Mouse (Mus musculus) splenic B cell, adult 2 months (primary cell): ENCODE data around the gene Abr.

ENCODE experiments used
- DNase-seq: peaks from one replicate; pipeline ENCODE4 v3.0.0-alpha.2; 2011; ENCODE audit warnings: low read depth, low spot score
- H3K27me3 ChIP-seq: 2 replicates; pipeline ENCODE4 v1.6.1; 2012; ENCODE audit warnings: mild to moderate bottlenecking, low read length, moderate library complexity, mixed read lengths; ENCODE audit not compliant: control insufficient read depth, poor library complexity, insufficient read depth, severe bottlenecking
- H3K36me3 ChIP-seq: 2 replicates; pipeline ENCODE4 v1.6.1; 2012; ENCODE audit warnings: mild to moderate bottlenecking, low read length, moderate library complexity, mixed read lengths; ENCODE audit not compliant: control insufficient read depth, poor library complexity, insufficient read depth, severe bottlenecking

Abr gene

DNA sequence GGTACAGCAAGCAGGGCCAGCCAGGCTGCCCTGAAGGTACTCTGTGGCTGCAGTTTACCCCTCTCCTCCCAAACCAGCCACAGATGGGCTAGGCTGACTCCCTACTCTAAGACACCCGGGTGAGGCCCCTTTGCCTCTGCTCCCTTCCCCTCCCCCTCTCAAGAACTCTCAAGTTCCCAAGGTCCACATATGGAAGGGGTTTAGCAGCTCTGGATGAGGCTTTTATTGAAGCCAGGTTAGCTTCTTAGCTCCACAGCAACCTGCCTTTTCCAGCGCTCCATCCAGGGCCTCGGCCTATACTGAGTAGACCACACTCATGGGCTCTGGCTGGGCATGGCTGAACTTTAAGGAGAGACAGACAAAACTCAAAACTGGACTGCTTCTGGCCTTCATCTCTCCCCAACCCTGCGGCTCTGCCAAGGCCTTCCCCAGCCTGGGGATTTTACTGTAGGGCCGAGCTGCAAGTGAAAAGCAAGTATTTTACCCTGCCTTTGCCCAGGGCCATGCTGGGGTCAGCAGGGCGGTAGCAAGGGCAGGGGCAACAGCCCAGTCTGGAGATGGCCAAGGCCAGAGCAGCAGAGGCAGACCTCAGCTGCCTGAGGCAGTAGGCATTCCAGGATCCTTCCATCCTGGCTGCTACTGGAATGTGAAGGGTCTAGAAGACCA lies 192.0 kb downstream of the Abr start:
- no peaks in the 10 kb centered on the region for H3K27me3 ChIP-seq
- no peak for DNase-seq
- H3K36me3 ChIP-seq = no peaks in the 10 kb centered on the region

DNA sequence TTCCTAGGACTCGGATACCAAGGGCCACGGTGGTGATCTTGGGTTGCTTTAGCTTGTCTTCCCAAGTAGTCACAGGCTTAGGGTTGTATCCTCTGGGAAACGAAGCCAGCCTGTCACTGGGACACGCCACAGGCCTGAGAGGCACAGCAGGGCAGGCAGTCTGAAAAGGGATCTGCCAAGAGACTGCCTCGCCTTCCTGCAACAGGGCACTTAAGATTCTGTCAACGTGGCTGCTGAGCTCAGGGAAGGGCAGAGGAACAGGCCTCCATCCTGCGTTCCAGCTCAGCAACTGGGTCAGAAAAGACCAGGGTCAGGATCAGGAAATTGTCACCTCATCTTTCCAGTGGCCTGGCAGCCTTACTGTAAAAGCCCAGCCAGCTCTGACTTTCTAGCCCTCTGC lies 192.6 kb downstream of the Abr start:
- H3K36me3 ChIP-seq = no peaks in the 10 kb centered on the region
- DNase-seq = no peak
- no peaks in the 10 kb centered on the region for H3K27me3 ChIP-seq

DNA sequence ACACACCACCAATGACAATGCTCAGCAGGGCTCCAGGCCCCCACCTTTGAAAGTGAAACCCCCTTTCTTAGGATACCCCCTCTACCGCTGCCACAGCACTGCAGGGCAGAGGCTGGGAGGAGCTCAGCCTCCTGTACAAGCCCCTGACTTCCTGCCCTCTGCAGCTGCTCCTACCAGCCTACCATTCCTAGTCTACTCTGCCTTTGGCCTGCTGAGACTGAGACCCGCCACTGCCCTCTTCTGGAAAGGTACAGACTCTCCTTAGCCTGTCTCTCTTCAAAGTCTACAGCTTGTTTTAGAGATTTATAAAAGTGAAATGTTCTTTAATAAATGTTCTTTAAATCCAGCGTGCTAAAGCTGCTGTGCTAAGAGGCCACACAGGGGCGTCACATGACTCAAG lies 193.1 kb downstream of the Abr start:
- Histone ChIP-seq H3K27me3 (no peaks in the 10 kb centered on the region), H3K36me3 (no peaks in the 10 kb centered on the region)
- DNase-seq = no peak

DNA sequence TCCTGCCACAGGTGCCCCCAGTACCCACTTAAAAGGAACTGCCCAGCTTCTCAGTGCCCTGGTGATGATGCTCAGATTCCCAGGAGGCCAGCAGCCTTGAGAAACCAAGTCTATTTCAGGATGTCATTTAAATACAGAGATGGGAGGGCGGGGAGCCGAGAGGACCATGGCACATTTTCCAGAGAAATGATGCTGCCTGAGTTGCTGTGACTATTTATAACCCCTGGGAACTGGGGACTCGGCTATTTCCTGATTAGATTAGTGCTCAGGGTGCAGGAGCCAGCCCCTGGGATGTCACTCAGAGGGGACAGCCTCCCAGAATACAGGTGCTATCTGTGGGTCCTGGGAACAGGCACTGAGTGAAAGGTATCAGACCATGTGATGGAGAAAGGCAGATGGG lies 194.3 kb downstream of the Abr start:
- Histone ChIP-seq H3K27me3 (no peaks in the 10 kb centered on the region), H3K36me3 (no peaks in the 10 kb centered on the region)
- DNase-seq = no peak

DNA sequence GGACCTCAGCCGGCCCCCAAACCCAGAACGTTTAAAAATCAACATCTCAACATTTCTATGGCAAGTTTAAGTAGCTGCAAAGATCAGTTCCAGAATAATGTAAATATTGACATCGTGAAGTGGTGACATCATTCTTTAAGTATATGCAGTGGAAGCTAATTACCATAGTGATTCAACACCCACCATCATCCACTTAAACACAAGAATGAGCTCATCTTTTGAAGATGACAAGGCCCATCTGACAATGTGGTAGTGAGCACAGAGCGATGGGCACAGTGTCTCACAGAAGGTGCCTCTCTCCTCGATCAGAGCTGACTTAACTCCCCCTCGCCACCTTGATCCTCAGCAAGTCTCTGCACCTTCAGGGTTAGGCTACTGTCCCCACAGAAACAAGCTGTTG lies 196.4 kb downstream of the Abr start:
- no peaks in the 10 kb centered on the region for H3K36me3 ChIP-seq

DNA sequence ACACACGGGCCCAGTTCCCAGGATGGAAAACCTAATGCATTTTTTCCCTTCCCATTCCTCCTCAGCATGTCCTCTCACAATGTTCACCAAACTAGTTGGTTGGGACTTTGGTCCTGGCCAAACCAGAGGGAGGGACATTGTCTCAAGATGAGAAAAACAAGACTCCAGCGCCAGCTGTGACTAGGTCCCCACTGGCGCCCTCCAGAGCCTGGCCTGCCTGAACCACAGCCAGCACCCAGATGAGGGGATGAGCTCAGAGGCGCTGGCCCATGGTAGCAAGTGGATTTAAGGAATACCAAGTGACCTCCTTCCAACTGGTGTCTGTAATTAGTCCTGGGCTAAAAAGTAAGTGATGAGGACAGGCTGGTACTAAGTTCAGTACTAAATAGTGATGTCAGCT lies 201.2 kb downstream of the Abr start:
- H3K36me3 ChIP-seq = no peaks in the 10 kb centered on the region; the same call in 1 of the 2 replicates
- no peaks in the 10 kb centered on the region for H3K27me3 ChIP-seq
- DNase-seq = no peak

More for the DNA sequence above, 196.4 kb downstream of the Abr start:
- no peaks in the 10 kb centered on the region for H3K27me3 ChIP-seq
- DNase-seq = no peak

DNA sequence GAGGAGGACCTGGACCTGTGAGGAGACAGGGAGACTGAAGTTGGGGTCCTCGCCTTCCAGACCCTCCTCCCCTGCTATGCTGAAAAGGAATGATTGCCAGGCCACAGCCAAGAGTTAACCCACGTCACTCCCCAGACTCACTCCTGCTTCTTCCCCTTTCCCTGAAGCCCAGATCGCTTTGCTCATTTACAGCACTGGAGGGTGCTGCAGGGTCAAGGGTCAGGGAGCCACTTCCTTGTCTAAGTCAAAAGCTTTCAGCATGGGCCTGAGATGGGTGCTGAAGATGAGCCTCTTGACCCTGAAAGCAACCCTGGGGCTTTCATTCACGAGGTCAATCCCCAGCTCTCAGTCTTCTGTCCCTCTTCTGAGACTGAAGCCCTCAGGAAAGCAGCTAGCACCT lies 202.9 kb downstream of the Abr start:
- no peak for DNase-seq
- Histone ChIP-seq H3K27me3 (no peaks in the 10 kb centered on the region), H3K36me3 (peaks cover 5% of the 10 kb centered on the region)

DNA sequence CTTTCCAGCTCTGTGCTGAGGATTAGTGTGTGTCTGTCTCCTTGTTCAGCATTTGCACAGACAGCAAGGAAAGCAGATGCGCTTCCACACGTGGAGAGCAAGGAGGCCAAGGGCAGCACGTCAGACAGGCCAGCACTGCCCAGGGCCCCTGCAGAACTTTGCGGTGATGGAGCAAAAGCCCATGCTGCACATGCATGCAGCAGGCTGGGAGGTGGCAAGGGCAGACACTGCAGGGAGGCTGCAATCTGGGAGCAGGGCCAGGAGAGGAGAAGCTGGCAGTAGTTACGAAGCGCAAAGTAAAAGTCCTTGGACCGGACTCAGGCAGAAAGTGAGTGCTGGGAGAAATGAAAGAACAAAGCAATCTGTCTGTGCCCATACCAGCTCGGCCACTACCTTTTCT lies 203.7 kb downstream of the Abr start:
- Histone ChIP-seq H3K27me3 (no peaks in the 10 kb centered on the region), H3K36me3 (peaks cover 5% of the 10 kb centered on the region)
- DNase-seq = no peak

DNA sequence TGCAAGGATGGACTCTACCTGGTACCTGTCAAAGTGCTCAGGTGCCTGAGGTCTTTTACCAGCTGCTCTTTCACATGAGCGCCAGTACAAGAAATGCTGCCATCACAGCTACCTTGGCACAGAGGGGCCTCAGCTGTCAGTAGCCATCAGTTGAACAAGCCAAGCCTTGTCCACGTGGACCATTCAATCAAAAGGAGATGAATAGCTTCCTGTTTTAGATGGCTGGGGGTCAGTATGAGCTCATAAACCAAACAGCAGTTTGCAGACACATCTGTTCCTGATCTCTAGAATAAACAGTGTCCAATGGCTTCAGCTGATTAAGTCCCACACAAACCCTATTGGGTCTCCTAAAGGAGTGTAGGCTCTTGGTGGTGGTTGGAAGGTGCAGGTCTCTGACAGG lies 206.1 kb downstream of the Abr start:
- Histone ChIP-seq H3K36me3 (peaks cover 5% of the 10 kb centered on the region), H3K27me3 (no peaks in the 10 kb centered on the region)
- DNase-seq = no peak

DNA sequence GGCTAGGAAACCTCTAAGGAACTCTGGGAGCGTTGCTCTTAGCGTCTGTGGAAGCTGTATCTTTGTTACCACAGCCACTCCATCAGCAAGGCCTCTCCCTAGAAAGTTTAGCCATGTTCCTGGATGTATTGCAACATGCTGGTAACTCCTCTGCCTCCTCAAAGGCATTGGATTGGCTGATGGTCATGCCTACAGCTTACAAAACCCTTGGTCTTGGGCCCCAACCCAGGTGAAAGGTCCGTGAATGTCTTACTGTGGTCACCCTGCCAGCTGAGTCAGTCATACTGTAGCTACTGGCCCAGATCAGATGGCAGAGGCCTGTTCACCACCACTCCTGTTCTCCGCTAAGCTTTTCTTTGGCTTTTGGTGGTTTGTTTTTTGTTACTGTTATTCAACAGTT lies 207.1 kb downstream of the Abr start:
- peaks cover 5% of the 10 kb centered on the region for H3K36me3 ChIP-seq
- no peak for DNase-seq
- no peaks in the 10 kb centered on the region for H3K27me3 ChIP-seq

DNA sequence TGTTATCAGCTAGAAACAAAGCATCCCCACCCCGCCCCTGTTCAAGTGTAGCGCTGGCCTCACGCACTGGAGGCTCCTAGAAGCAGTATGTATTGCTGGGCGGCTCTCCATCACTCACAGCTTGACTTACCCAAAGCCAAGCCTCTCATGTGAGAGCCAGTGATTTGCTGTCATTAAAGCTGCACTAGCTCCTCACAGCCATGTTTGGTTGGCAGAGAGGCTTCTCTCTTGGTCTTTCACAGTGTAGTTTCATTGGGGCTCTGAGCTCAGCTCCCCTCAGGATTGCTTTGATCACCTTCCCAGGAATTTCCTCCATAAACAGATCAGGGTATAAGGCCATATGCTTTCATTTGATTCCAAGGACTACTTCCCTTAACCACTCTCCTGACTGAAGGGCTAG lies 208.9 kb downstream of the Abr start:
- peaks cover 7% of the 10 kb centered on the region for H3K36me3 ChIP-seq
- H3K27me3 ChIP-seq = no peaks in the 10 kb centered on the region
- no peak for DNase-seq

DNA sequence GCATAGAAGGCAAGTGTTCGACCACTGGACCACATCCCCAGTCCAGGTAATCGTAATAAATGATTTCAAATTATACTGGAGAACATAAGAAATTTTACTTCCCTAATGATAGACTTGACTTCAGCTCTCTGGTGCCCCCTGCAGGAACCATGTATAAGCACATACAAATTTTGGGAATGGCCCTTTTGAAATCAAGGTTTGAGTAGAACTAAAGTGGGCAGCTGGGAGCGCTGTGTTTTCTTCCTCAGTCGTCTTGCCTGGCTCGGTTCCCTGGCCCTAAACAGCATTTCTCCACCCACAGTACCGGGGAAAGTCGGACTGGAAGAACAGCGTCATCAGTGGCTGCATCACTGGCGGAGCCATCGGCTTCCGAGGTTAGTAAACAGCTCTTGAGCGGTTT lies 211.3 kb downstream of the Abr start:
- Histone ChIP-seq H3K27me3 (no peaks in the 10 kb centered on the region), H3K36me3 (peaks cover 7% of the 10 kb centered on the region)
- peak; percentile 85 for DNase-seq

DNA sequence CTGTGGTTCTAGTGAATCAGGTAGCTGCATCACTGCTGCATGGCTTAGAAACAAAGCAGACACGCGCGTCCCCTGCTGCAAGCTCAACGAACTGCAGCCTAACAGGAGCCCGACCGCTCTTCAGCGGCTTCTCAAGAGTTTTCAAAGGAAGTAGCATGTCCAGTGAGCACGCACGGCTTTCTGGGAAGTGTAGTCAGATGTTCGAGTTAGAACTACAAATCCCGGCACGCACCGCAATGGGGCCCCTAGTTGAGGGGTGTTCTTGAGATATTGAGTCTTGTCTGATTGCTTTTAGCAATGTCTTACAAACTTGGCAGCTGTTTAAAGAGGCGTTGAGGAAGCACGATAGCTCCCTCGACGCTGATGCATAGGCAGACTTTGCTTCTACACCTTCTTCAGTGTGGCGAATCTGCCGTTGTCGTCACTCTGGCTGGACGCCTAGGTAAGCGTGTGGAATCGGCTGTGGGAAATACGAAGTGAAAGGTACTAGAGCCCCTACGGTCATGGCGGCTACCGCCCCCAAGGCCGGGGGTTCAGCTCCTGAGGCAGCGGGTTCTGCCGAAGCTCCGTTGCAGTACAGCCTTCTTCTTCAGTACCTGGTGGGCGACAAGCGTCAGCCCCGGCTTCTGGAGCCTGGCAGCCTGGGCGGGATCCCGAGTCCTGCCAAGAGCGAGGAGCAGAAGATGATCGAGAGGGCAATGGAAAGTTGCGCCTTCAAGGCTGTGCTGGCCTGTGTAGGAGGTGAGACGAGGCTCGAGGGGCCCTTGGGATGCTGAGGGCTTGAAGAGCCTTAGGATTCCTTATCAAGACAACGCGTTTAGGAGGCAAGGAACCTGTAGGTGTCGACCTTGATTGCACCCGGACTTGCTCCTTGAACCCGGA lies 215.2 kb downstream of the Abr start, which contains the start of gene Timm22:
Gene Timm22 (plus strand): TSS at position 251 of the 882 bp plus-strand sequence.
- Histone ChIP-seq H3K27me3 (no peaks in the 10 kb centered on the region), H3K36me3 (0 out of 2 replicates have a peak, but pooled peaks cover 2% of the 10 kb centered on the region)
- DNase-seq = peak; percentile 99

DNA sequence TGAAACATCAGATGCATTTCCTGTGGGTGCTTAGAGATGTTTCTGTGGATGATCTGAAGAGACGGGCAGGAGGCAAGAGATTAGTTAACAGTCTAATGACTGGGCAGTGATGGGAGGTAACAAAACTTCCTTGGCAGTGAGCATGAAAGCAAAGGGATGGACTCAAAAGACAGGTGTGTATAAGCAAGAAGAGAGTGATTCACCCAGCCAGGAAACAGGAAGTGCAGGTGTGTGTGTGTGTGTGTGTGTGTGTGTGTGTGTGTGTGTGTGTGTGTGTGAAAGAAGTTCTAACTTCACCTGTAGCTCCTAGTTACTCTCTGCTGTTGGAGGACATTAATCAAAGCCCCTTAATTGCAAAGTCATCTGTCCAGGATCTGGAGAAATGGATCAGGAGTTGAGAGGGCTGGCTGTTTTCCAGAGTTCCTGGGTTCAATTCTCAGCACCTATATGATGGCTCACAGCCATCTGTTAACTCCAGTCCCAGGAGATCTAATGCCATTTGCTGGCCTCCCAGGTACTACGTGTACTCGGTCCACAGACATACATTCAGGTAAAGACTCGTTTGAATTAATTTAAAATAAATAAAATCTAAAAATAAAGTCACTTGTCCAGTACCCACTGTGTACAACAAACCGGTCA lies 216.4 kb downstream of the Abr start:
- peak; percentile 34 for DNase-seq
- Histone ChIP-seq H3K36me3 (0 out of 2 replicates have a peak, but pooled peaks cover 2% of the 10 kb centered on the region), H3K27me3 (no peaks in the 10 kb centered on the region)

DNA sequence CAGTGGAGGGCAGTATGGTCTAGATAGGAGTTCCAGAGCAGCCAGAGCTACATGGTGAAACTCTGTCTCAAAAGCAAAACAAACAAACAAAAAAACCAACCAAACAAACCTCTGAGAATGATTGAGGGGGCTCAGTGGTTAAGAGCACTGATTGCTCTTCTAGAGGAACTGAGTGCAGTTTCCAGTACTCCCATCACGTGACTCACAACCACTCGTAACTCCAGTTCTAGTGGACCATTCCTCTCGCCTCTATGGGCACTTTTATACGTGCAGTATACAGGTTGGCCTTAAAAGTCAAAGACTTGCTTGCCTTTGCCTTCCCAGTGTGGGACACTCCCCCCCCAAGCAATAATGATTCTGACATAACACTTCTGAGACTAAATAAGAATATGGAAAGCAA lies 217.0 kb downstream of the Abr start:
- no peaks in the 10 kb centered on the region for H3K27me3 ChIP-seq
- 0 out of 2 replicates have a peak, but pooled peaks cover 2% of the 10 kb centered on the region for H3K36me3 ChIP-seq
- no peak for DNase-seq
